Mouse (Mus musculus) spleen, adult 2 months (tissue): Measurements from ENCODE around the gene Slc17a1.

Source experiments
- CTCF ChIP-seq: fragments of 200-500 bp; IDR thresholded peaks from 2 replicates; pipeline ENCODE4 v1.5.1; 2011; ENCODE audit warnings: mild to moderate bottlenecking, inconsistent platforms; ENCODE audit not compliant: insufficient read depth, insufficient read length, insufficient replicate concordance; ENCODE audit errors: extremely low read depth
- POLR2A ChIP-seq: fragments of 200-500 bp; IDR thresholded peaks from 2 replicates; pipeline ENCODE4 v1.6.1; 2011; ENCODE audit warnings: low read depth, low read length, inconsistent platforms

- TF ChIP-seq CTCF: no peak
- no peak for TF ChIP-seq POLR2A
Observed at GRCm38 (mm10) chr13:23934211-23934520, 66.6 kb downstream of the Slc17a1 start, which contains the start of gene Hist1h2aa.
